Mouse (Mus musculus) T-helper 17 cell (primary cell): ENCODE results near the gene Cabp7.

Experiments
- in situ Hi-C, 2 experiments: fragments of 300-600 bp; cut with MboI, MseI; formaldehyde crosslinking; loops; 1 replicate in 1 of 2; 2 replicates in 1 of 2; pipeline ENCODE4 v1.15.1; 2025; ENCODE audit warnings: high pct_unique_total_duplicates in 2 of 2

Cabp7 gene

DNA sequence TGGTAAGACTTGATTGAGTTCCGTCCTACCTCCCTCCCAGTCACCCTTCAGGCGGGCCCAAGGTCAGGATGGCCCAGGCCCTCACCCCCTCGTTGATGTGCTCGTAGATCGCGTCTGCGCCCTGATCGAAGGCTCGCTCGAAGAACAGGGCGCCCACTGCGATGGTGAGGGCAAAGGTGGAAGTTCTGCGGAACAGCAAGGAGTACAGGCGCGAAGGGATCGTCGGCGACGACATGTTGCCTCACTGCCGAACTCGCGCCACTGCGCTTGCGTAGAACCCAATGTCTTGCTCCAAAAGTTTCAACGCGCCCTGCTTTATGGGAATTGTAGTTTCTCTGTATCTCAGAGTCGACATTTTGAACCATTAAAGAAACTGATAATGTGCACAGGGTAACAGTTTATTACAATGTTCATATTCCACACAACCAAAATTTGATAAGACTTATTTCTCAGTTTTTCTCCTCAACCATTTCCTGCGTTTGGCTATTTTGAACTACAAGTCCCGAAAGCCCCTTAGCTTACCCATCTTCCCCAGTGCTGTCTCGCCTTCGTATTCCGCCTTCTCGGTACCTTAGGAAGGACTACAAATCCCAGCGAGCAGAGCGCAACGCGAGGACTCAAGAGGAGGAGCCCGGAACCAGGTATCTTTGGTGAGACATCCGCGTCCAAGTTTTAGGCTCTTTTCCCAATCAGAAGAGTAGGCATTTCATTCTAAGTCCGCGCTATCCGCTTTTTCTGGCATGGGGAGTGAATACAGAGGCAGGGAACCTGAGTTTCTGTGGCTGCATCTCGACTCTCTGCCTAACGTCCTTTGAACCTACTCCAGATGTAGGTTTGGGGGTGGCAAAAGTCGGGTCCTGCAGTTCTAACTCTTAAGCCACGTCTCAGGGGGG lies 42.3 kb downstream of the Cabp7 start, which contains the start of the genes Uqcr10 and Zmat5:
Uqcr10 (minus strand) TSS at position 271 of the 893 bp plus-strand sequence.
Zmat5 (plus strand) TSS at position 607 of the 893 bp plus-strand sequence.
- in situ Hi-C loops = no loop called here

DNA sequence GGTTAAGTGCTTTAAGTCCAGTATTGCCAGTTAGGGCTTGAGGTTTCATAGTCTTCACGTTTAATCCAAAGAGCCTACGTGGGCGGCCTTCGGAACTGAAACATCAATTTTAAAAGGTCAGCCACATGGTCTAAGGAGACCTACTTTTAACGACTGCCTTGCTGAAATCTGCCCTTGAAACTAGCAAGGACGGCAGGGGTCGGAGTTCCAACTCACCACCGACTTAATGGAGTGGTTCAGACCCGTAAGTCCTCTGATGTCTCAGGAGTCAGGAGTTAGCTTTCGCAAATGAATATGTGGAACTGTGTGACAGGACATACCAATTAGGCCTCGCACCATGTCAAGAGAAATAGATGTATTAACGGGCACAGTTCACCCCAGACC lies 42.9 kb downstream of the Cabp7 start:
- in situ Hi-C loops = no loop called here

DNA sequence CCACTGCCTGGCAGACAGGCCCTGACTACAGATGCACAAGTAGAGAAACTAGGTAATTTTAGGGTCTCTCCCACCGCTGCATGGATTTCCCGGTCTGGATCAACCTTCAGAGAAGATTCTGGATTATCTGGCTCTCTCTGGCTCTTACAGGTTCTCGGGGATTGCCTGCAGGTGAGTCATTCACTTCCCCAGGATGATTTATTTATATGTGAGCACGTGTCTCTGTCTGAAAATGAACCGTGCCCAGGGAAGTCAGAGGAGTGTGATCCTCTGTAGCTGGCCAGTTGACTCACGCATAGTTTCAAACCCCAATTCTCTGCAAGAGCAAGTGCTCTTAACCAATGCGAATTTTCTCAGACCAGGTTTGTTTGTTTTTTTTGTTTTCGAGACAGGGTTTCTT lies 45.9 kb downstream of the Cabp7 start:
- in situ Hi-C loops = no loop called here

DNA sequence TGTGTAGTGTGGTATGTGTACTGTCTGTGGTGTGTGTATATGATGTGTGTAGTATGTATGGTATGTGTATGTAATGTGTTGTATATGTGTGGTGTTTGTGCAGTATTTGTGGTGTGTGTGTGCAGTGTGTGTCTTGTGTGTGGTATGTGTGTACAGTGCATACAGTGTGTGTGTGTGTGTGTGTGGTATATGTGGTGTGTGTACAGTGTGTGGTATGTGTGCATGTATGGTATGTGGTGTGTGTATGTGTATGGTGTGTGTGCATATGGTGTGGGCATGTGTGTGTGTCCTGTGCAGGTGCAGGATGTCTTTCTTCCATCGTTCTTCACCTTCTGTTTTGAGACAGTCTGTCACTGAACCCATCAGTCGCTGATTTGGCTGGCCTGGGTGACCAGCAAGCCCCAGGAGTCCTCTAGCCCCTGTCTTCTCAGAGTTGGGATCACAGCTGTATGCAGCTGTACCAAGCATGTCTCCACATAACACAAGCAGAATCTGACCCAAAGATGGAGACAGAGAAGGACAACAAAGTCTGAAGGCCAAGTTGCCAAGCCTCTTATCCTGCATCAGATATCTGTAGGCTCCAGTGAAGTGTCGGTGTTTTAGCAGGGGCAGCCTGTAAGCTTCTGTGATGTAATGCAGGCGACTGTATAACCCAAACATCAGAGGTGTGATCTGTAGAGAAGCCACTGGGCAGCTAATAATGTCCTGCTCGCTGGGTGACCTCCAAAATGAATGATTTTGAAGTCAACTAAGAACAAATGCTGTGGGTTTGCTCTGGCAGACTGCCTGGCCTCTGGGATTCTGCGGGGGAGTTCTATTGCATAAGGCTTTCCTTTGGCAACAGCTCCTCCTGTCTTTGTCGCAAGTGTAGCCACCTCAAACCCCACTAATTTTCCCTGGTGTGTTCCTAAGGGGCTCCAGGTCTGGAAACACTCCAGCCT lies 49.3 kb downstream of the Cabp7 start:
- in situ Hi-C loops = no loop called here

DNA sequence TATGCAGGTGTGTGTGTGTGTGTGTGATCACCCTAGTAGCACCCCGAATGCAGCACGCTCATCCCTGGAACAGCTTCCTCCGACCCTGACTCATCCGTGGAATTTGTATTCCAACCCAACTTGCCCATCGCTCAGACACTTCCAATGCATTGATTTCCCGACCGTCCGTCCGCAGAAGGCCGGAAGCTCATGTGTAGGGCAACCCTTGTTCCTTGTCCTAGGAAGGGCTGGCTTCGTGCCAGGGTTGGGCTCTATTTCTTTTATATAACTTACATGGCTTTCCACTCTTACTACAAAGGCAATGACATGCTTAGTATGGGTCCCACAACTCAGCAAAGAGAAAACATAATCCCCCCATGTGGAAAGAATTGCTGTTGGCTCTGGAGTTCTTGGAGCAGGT lies 54.4 kb downstream of the Cabp7 start:
- in situ Hi-C loops = no loop called here

DNA sequence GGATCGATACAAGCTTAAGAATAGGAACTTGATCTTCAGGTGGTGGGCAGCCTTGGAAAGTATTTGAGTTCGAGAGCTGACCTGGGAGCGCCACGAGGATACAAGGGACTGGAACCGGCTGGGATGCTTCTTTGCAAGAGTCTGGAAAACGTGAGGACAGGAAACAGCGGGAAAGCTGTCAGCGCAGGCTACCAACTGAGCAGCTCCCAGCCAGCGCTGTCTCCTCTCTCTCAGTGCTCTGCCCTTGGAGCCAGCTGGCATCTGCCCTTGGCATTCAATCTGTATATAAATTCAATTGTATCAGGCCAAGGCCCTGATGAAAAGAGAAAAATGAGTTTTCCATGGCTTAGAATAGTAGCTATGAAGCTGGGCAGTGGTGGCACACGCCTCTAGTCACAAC lies 55.4 kb downstream of the Cabp7 start:
- in situ Hi-C loops = no loop called here

DNA sequence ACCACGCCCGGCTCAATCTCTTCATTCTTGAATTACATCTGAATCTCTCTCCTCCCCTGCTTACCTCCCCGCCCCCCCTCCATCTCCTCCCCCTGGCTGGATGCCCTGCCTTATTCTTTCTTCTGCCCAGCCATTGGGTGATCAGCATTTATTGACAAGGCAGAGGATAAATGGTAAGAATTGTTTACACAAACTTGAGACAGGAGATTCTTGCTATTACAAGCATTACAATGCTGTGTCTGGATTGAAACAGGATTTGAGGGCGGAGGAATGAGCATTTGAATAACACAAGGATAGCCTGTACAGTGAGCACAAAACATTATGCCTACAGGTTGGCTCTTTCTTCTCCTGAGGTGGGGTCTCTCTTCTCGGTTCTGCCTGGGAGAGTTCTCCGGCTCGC lies 56.2 kb downstream of the Cabp7 start:
- in situ Hi-C loops = no loop called here

DNA sequence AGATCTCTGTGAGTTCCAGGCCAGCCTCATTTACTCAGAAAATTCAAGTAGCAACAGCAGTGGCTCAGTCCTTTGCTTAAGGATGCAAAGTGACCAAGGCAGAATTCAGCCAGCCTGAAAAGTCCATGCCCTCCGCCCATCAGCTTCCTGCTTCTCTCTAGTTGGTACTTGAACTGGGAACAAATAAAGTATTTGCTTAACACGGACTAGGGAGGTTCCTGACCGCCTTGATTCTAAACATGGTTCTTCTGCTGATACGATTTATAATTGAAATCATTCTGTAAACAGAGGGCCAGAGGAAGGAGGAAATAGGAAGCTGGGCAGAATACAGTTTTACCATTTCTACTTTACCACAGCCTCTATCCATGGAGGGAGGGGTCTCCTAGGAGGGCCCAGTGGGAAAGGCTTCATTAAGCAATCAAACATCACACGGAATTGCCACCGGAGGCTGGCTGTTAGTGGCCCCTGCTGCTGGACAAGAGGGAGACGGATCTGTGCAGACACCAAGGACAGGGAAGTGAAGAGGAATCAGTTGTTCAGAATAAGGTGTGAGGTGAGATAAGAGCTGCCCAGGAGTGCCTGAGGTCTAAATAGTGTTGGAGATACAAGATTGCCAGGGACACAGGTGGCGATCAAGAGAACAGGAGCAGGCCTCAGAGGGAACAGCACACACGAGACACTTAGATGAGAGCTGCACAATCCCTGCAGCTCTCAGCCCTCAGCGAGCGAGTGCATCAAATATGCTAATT lies 57.8 kb downstream of the Cabp7 start:
- in situ Hi-C loops = no loop called here

DNA sequence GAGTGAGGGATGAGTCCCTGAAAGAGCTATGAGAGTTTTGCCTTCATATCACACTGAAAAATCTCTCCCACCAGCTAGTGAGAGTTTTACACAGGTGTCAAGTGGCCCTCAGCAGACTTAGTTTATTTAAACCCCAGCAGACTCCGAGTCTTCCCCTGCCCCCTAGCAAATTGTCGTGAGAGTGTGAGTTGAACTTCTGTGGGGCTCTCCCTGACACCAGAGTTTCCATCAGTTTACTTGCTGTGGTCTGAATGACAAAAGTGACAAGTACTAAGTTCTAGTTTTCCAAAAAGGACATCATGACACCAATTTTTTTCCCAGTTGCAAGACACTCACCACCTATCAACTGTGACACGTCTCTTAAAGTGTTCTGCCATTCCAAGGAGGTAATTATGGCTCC lies 58.7 kb downstream of the Cabp7 start:
- in situ Hi-C loops = no loop called here

DNA sequence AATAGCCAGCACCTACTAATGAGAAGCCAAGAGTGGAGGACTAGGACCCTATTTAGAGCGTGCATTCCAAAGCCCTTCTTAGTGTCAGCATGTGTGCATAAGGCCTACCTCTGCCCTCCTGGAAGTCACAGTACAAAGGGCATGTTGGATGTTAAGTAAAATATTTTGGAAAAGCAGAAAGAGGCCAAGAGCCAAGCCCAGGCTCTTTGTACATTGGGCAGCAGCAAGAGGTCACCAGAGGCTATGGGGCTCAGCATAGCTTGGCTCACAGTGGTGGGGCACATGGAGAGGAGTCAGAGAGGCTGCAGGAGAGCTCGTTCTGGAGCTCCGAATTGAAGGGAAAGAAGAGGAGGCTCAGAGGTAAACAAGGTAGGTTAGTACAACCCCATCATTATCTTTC lies 59.6 kb downstream of the Cabp7 start:
- in situ Hi-C loops = no loop called here
